Mouse (Mus musculus): ENCODE data around the gene Nos2. TPM values are rescaled to one million over a fixed set of nuclear protein-coding genes. Genes with fewer than 3 reads are reported as not detected.

Nos2 gene
- polyA plus RNA-seq (2014; fragmentation: Nextera tagmentation; extraction: Ambion mirVana), result 2.1 TPM in 2 replicates

DNA sequence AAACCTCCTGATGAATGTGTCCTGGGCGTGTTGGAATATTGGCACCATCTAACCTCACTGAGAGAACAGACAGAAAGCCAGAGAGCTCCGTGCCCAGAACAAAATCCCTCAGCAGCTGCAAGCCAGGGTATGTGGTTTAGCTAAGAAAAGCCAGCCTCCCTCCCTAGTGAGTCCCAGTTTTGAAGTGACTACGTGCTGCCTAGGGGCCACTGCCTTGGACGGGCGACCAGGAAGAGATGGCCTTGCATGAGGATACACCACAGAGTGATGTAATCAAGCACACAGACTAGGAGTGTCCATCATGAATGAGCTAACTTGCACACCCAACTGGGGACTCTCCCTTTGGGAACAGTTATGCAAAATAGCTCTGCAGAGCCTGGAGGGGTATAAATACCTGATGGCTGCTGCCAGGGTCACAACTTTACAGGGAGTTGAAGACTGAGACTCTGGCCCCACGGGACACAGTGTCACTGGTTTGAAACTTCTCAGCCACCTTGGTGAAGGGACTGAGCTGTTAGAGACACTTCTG, at the start of gene Nos2:
Nos2 (plus strand) TSS at position 377 of the 529 bp plus-strand sequence.
- WGBS, result 43% methylated on average over 6 of the region's 6 CpGs
- no peak for DNase-seq (ENCODE audit: low spot score)
- H3K4me1 ChIP-seq (ENCODE audit: control insufficient read depth, insufficient read depth, low read length), result 0 out of 2 replicates have a peak, but pooled peaks cover 3% of the 10 kb centered on the region

DNA sequence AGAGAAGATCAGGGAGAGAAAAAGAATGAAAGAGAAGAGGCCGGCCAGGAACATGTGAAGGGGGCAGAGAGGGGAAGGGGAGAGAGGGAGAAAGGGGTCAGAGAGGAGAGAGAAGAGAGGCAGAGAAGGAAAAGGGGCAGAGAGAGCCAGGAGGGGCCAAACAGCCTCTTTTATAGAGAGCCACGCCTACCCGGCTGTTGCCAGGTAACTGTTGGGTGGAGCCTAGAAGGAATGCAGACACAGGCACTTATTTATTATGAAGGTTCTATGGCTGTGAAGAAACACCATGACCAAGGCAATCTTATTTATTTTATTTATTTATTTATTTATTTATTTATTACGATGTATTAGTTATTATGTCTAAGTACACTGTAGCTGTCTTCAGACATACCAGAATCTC, 49.7 kb upstream of the Nos2 start:
- Histone ChIP-seq H3K4me1 (ENCODE audit: control insufficient read depth, insufficient read depth, low read length) (peaks cover 3% of the 10 kb centered on the region; the same call in 1 of the 2 replicates), H3K4me3 (ENCODE audit: low read depth, low read length) (no peak overlapping the region), H3K27me3 (replicated peaks; ENCODE audit: control insufficient read depth, insufficient read depth, low read length) (no peaks in the 10 kb centered on the region), H3K9me3 (ENCODE audit: control insufficient read depth, low read length) (no peaks in the 10 kb centered on the region), H3K27ac (replicated peaks; ENCODE audit: low read depth, low read length) (no peak overlapping the region), H3K36me3 (ENCODE audit: control insufficient read depth, insufficient read depth, low read length) (no peaks in the 10 kb centered on the region), H3K9ac (ENCODE audit: low read depth, low read length) (no peak overlapping the region), H3K4me2 (ENCODE audit: low read depth, low read length) (no peak overlapping the region)
- 86% methylated on average over 4 of the region's 4 CpGs for WGBS
- DNase-seq (ENCODE audit: low spot score) (no peak), ATAC-seq (ENCODE audit: low read depth) (no peak)

More for the DNA sequence above, at the start of gene Nos2:
- no peak for ATAC-seq (ENCODE audit: low read depth)
- H3K9ac ChIP-seq (ENCODE audit: low read depth, low read length), result no peak within 1 kb of the TSS
- H3K27ac ChIP-seq (replicated peaks; ENCODE audit: low read depth, low read length), result no peak within 1 kb of the TSS
- no peak within 1 kb of the TSS for H3K4me2 ChIP-seq (ENCODE audit: low read depth, low read length)
- H3K36me3 ChIP-seq (ENCODE audit: control insufficient read depth, insufficient read depth, low read length), result no peaks in the 10 kb centered on the region
- H3K27me3 ChIP-seq (replicated peaks; ENCODE audit: control insufficient read depth, insufficient read depth, low read length), result peaks cover 24% of the 10 kb centered on the region
- no peaks in the 10 kb centered on the region for H3K9me3 ChIP-seq (ENCODE audit: control insufficient read depth, low read length)
- H3K4me3 ChIP-seq (ENCODE audit: low read depth, low read length), result no peak within 1 kb of the TSS

DNA sequence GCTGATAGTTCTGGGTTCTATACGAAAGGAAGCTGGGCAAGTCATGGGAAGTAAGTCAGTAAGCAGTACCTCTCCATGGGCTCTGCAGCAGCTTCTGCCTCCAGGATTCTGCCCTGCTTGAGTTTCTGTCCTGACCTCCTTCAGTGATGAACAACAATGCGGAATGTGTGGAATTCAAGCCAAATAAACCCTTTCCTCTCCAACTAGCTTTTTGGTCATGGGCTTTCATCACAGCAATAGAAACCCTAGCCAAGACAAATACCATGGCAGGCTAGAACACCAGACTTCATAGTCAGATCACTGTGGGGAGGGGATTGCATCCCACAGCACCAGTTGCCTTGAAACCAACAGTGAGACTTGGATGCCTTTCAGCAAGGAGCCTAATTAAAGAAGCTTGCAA, 47.8 kb upstream of the Nos2 start:
- H3K4me3 ChIP-seq (ENCODE audit: low read depth, low read length), result no peak overlapping the region
- H3K27ac ChIP-seq (replicated peaks; ENCODE audit: low read depth, low read length), result no peak overlapping the region
- no peak overlapping the region for H3K9ac ChIP-seq (ENCODE audit: low read depth, low read length)
- 36% methylated on average over 2 of the region's 2 CpGs for WGBS
- ATAC-seq (ENCODE audit: low read depth) (no peak), DNase-seq (ENCODE audit: low spot score) (no peak)
- no peaks in the 10 kb centered on the region for H3K27me3 ChIP-seq (replicated peaks; ENCODE audit: control insufficient read depth, insufficient read depth, low read length)
- H3K9me3 ChIP-seq (ENCODE audit: control insufficient read depth, low read length), result no peaks in the 10 kb centered on the region
- peaks cover 3% of the 10 kb centered on the region; the same call in 1 of the 2 replicates for H3K4me1 ChIP-seq (ENCODE audit: control insufficient read depth, insufficient read depth, low read length)
- H3K4me2 ChIP-seq (ENCODE audit: low read depth, low read length), result no peak overlapping the region
- no peaks in the 10 kb centered on the region for H3K36me3 ChIP-seq (ENCODE audit: control insufficient read depth, insufficient read depth, low read length)

DNA sequence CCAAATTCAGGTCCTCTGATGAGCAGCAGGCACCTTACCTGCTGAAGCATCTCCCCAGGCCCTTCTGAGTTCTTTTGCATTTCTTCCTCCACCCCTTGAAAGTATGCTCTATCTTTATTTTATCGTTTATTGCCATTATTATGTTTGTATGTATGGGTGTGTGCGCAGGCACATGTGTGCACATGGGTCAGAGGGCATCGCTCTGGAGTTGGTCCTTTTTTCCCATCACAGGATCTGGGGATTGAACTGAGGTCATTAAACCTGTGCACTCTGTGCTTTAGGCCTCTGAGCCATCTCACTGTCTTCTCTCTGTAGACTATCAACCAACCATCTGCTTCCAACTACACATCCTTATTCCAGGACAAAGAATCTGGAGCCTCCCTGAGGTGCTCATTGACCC, 40.9 kb upstream of the Nos2 start:
- no peaks in the 10 kb centered on the region for H3K36me3 ChIP-seq (ENCODE audit: control insufficient read depth, insufficient read depth, low read length)
- no peak overlapping the region for H3K27ac ChIP-seq (replicated peaks; ENCODE audit: low read depth, low read length)
- DNase-seq (ENCODE audit: low spot score) (no peak), ATAC-seq (ENCODE audit: low read depth) (no peak)
- H3K9ac ChIP-seq (ENCODE audit: low read depth, low read length), result no peak overlapping the region
- no peaks in the 10 kb centered on the region for H3K4me1 ChIP-seq (ENCODE audit: control insufficient read depth, insufficient read depth, low read length)
- H3K27me3 ChIP-seq (replicated peaks; ENCODE audit: control insufficient read depth, insufficient read depth, low read length), result no peaks in the 10 kb centered on the region
- WGBS, result 88% methylated on average over 3 of the region's 3 CpGs
- no peaks in the 10 kb centered on the region for H3K9me3 ChIP-seq (ENCODE audit: control insufficient read depth, low read length)
- H3K4me3 ChIP-seq (ENCODE audit: low read depth, low read length), result no peak overlapping the region
- H3K4me2 ChIP-seq (ENCODE audit: low read depth, low read length), result no peak overlapping the region

DNA sequence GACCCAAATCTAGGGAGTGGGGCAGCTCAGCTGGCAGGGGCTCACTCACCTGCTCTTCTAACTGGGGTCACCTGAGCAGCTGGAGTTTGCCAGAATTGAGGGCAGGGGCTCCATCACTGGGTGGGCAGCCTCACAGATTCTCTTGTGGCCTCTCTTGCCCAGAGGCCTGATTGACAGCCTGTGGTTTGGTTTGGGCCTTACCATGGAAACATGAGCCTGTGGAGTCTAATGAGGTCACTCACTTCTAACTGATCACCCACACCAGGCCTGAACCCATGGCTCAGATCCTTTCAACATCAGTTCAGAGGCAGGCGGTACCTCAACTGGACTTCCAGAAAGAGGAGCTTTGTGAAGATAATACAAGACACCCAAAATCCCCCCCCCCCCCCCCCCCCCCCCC, 33.9 kb upstream of the Nos2 start:
- Histone ChIP-seq H3K4me1 (ENCODE audit: control insufficient read depth, insufficient read depth, low read length) (peaks cover 9% of the 10 kb centered on the region; the same call in 1 of the 2 replicates), H3K9me3 (ENCODE audit: control insufficient read depth, low read length) (no peaks in the 10 kb centered on the region), H3K9ac (ENCODE audit: low read depth, low read length) (peak overlapping the region; percentile 25; the same call in 1 of the 2 replicates), H3K4me2 (ENCODE audit: low read depth, low read length) (peak overlapping the region; percentile 21; the same call in 1 of the 2 replicates), H3K4me3 (ENCODE audit: low read depth, low read length) (no peak overlapping the region), H3K27ac (replicated peaks; ENCODE audit: low read depth, low read length) (peak overlapping the region; percentile 80), H3K36me3 (ENCODE audit: control insufficient read depth, insufficient read depth, low read length) (no peaks in the 10 kb centered on the region), H3K27me3 (replicated peaks; ENCODE audit: control insufficient read depth, insufficient read depth, low read length) (no peaks in the 10 kb centered on the region)
- 40% methylated on average over 1 of the region's 1 CpGs for WGBS
- ATAC-seq (ENCODE audit: low read depth) (no peak), DNase-seq (ENCODE audit: low spot score) (no peak)

DNA sequence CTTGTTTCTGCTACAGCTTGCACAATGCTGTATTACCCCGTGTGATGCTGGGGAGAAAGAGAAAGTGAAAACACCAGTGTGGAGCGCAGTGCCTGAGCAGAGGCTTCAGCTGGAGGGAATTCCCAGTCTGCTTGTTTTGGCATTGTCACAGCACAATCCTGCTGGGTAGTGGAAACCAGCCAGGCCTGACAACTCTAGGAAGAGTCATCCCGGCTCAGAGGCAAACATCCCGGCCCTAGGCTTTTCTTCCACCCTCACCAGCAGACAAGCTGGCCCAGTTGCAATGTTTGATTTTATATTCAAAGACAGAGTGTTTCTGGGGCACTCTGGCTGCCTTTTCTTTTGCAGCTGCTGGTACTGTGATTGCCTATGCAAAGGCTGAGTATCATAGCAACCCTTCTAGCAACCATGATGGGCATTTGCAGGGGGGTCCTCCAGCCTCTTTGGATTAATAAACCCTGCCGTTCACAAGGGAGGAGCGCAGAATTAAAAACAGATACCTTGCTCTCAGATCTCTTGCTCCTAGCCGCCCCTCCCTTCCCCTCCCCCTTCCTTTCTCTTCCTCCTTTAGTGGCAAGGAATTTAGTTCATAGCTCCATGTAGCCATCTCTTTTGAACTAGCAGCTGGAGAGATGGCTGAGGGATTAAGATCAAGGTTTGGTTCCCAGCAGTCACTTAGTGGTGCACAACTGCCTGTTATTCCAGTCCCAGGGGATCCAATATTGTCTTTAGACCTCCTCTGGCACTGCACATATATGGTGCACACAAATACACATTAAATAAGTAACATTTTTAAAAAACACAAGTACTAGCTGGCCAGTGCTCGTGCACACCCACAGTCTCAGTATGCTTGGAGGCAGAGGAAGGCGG, 33.2 kb upstream of the Nos2 start:
- Histone ChIP-seq H3K27ac (replicated peaks; ENCODE audit: low read depth, low read length) (peak overlapping the region; percentile 80), H3K4me3 (ENCODE audit: low read depth, low read length) (no peak overlapping the region), H3K4me2 (ENCODE audit: low read depth, low read length) (peak overlapping the region; percentile 21; the same call in 1 of the 2 replicates), H3K4me1 (ENCODE audit: control insufficient read depth, insufficient read depth, low read length) (peaks cover 9% of the 10 kb centered on the region; the same call in 1 of the 2 replicates), H3K27me3 (replicated peaks; ENCODE audit: control insufficient read depth, insufficient read depth, low read length) (no peaks in the 10 kb centered on the region), H3K9me3 (ENCODE audit: control insufficient read depth, low read length) (no peaks in the 10 kb centered on the region), H3K36me3 (ENCODE audit: control insufficient read depth, insufficient read depth, low read length) (no peaks in the 10 kb centered on the region), H3K9ac (ENCODE audit: low read depth, low read length) (no peak overlapping the region)
- DNase-seq (ENCODE audit: low spot score) (peak; percentile 93), ATAC-seq (ENCODE audit: low read depth) (peak; percentile 84)
- 20% methylated on average over 8 of the region's 9 CpGs for WGBS

DNA sequence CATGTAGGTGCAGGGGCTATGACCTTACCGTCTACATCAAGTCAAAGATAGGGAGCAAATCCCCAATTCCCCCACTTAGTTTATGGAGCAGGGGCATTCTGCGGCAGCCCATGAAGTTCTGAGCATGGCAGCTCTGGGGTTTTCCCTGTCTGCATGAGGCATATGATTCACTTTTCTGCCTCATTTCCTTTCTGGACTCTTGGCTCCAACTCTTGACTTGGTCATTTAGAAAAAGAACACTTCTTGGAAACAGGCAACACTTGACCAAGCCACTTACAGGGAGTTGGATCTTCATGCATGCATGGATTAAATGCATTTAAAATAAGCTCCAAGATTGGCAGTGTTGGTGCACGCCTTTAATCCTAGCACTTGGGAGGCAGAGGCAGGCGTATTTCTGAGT, 31.4 kb upstream of the Nos2 start:
- H3K27me3 ChIP-seq (replicated peaks; ENCODE audit: control insufficient read depth, insufficient read depth, low read length), result no peaks in the 10 kb centered on the region
- peaks cover 9% of the 10 kb centered on the region; the same call in 1 of the 2 replicates for H3K4me1 ChIP-seq (ENCODE audit: control insufficient read depth, insufficient read depth, low read length)
- WGBS, result 89% methylated on average over 4 of the region's 4 CpGs
- no peak overlapping the region for H3K4me3 ChIP-seq (ENCODE audit: low read depth, low read length)
- no peak for DNase-seq (ENCODE audit: low spot score)
- no peaks in the 10 kb centered on the region for H3K36me3 ChIP-seq (ENCODE audit: control insufficient read depth, insufficient read depth, low read length)
- no peak overlapping the region for H3K9ac ChIP-seq (ENCODE audit: low read depth, low read length)
- H3K27ac ChIP-seq (replicated peaks; ENCODE audit: low read depth, low read length), result no peak overlapping the region
- no peak overlapping the region for H3K4me2 ChIP-seq (ENCODE audit: low read depth, low read length)
- H3K9me3 ChIP-seq (ENCODE audit: control insufficient read depth, low read length), result no peaks in the 10 kb centered on the region
- no peak for ATAC-seq (ENCODE audit: low read depth)

DNA sequence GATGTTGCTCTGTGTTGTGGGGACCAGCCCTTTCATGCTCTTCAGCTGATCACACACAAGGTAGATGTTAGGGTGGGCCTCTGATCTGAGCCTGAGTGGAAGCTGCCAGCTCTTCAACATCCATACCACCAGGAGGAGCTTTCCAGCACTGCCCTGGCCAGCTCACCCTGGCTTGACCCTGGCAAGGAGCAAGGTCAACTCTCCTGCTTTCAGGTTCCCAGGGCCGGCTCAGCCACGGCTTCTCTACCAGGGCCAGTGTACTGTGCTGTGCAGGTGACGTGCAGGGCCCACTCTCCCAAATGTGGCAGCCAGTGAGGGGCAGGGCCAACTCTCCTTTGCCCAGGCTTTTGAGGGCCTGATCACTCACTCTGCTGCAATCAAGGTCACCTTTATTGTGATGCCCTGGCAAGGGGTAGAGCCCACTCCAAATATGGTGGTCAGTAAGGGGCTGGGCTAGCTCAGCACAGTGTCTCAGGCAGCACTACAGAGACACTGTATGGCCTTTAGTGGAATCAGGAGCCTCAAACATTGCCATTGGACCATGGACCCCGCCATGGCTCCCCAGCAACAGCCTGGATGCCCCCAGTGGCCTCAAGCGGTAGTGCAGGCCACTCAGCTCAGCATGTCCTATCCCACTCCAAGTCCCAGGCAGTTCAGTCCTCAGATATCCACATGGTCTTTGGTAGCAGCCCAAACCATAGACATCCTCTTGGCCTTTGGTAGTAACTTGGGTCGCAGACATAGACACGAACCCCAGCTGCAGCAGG, 24.0 kb upstream of the Nos2 start:
- no peak overlapping the region for H3K9ac ChIP-seq (ENCODE audit: low read depth, low read length)
- H3K9me3 ChIP-seq (ENCODE audit: control insufficient read depth, low read length), result no peaks in the 10 kb centered on the region
- no peaks in the 10 kb centered on the region for H3K4me1 ChIP-seq (ENCODE audit: control insufficient read depth, insufficient read depth, low read length)
- H3K36me3 ChIP-seq (ENCODE audit: control insufficient read depth, insufficient read depth, low read length), result no peaks in the 10 kb centered on the region
- H3K4me3 ChIP-seq (ENCODE audit: low read depth, low read length), result no peak overlapping the region
- H3K4me2 ChIP-seq (ENCODE audit: low read depth, low read length), result no peak overlapping the region
- WGBS, result 87% methylated on average over 6 of the region's 7 CpGs
- no peak overlapping the region for H3K27ac ChIP-seq (replicated peaks; ENCODE audit: low read depth, low read length)
- no peaks in the 10 kb centered on the region for H3K27me3 ChIP-seq (replicated peaks; ENCODE audit: control insufficient read depth, insufficient read depth, low read length)
- ATAC-seq (ENCODE audit: low read depth), result no peak
- no peak for DNase-seq (ENCODE audit: low spot score)
